Mouse (Mus musculus) liver (tissue): ENCODE measurements around the gene Sgms2.
A peak's percentile ranks its signal among the peaks of the same experiment; 100 is the strongest.

Experiments
- DNase-seq: peaks from one replicate; pipeline ENCODE4 v3.0.0-alpha.2; 2020; ENCODE audit warnings: mixed read lengths

The Sgms2 gene

GRCm38 (mm10) chr3:131483650-131484049, 7.6 kb downstream of the Sgms2 start:
- no peak for DNase-seq

GRCm38 (mm10) chr3:131481976-131482712, 9.1 kb downstream of the Sgms2 start:
- DNase-seq: no peak

- DNase-seq: peak; percentile 13
These were observed 10.6 kb downstream of the Sgms2 start for GRCm38 (mm10) chr3:131480659-131481058.

- DNase-seq: no peak
These were observed 11.8 kb downstream of the Sgms2 start for GRCm38 (mm10) chr3:131479415-131479814.

GRCm38 (mm10) chr3:131476002-131476401, 15.2 kb downstream of the Sgms2 start:
- no peak for DNase-seq

GRCm38 (mm10) chr3:131474526-131474925, 16.7 kb downstream of the Sgms2 start:
- peak; percentile 32 for DNase-seq

- DNase-seq: no peak
These were observed 17.7 kb downstream of the Sgms2 start for GRCm38 (mm10) chr3:131473496-131473895.

- DNase-seq: no peak
These were observed 19.4 kb downstream of the Sgms2 start for GRCm38 (mm10) chr3:131471836-131472235.

GRCm38 (mm10) chr3:131471435-131471834, 19.8 kb downstream of the Sgms2 start:
- no peak for DNase-seq

- peak; percentile 13 for DNase-seq
These were observed 20.4 kb downstream of the Sgms2 start for GRCm38 (mm10) chr3:131470837-131471236.

- no peak for DNase-seq
These were observed 21.6 kb downstream of the Sgms2 start for GRCm38 (mm10) chr3:131469636-131470035.

- DNase-seq: no peak
These were observed 24.8 kb downstream of the Sgms2 start for GRCm38 (mm10) chr3:131466371-131466770.

GRCm38 (mm10) chr3:131465536-131466260, 25.5 kb downstream of the Sgms2 start:
- DNase-seq: no peak

GRCm38 (mm10) chr3:131372996-131373395, 118.2 kb downstream of the Sgms2 start:
- no peak for DNase-seq

GRCm38 (mm10) chr3:131368678-131369077, 122.5 kb downstream of the Sgms2 start:
- no peak for DNase-seq

GRCm38 (mm10) chr3:131367452-131367851, 123.8 kb downstream of the Sgms2 start:
- no peak for DNase-seq

GRCm38 (mm10) chr3:131364632-131365446, 126.4 kb downstream of the Sgms2 start:
- DNase-seq: peak; percentile 38

- no peak for DNase-seq
These were observed 127.0 kb downstream of the Sgms2 start for GRCm38 (mm10) chr3:131364194-131364593.

- DNase-seq: no peak
These were observed 127.6 kb downstream of the Sgms2 start for GRCm38 (mm10) chr3:131363602-131364001.

GRCm38 (mm10) chr3:131361960-131362359, 129.3 kb downstream of the Sgms2 start:
- DNase-seq: no peak

- no peak for DNase-seq
These were observed 132.2 kb downstream of the Sgms2 start for GRCm38 (mm10) chr3:131359011-131359410.

GRCm38 (mm10) chr3:131358205-131358604, 133.0 kb downstream of the Sgms2 start:
- no peak for DNase-seq

GRCm38 (mm10) chr3:131357643-131358042, 133.6 kb downstream of the Sgms2 start:
- DNase-seq: no peak
